Mouse (Mus musculus) erythroblast, adult 5-6 weeks (primary cell): Measurements from ENCODE around the gene Fezf2. TPM values are rescaled to one million over a fixed set of nuclear protein-coding genes. Genes with fewer than 3 reads are reported as not detected.

Source experiments
- ATAC-seq: replicated peaks from 2 replicates; pipeline ENCODE4 v1.8.0; 2016; ENCODE audit warnings: moderate number of reproducible peaks, mild to moderate bottlenecking, moderate TSS enrichment, inconsistent platforms; ENCODE audit not compliant: poor library complexity, low FRiP score, severe bottlenecking
- total RNA-seq, 2 experiments: library from RNA; stranded (forward) in 1 of 2; stranded (reverse) in 1 of 2; fragments of 150-400 nt in 1 of 2; fragments of 200-764, 138-1000 nt in 1 of 2; gene quantifications; 2 replicates each; pipeline versions ENCODE4 v1.2.3 to v1.2.4; 2015 to 2017; ENCODE audit warnings: low replicate concordance in 2 of 2

Gene Fezf2
- total RNA-seq (2015; ENCODE audit: low replicate concordance) (not detected in 2 replicates), total RNA-seq (2017; ENCODE audit: low replicate concordance) (not detected in 2 replicates)

- no peak for ATAC-seq
These were observed at the start of gene Fezf2 for GRCm38 (mm10) chr14:12348089-12348488. Gene Fezf2 (minus strand): TSS chr14:12348189.

- ATAC-seq = no peak
These were observed 49.6 kb upstream of the Fezf2 start for GRCm38 (mm10) chr14:12397561-12397960.

GRCm38 (mm10) chr14:12394318-12394717, 46.3 kb upstream of the Fezf2 start:
- no peak for ATAC-seq

- no peak for ATAC-seq
These were observed 45.4 kb upstream of the Fezf2 start for GRCm38 (mm10) chr14:12393271-12393861.

- ATAC-seq = no peak
These were observed 43.2 kb upstream of the Fezf2 start for GRCm38 (mm10) chr14:12391167-12391566.

- ATAC-seq = no peak
These were observed 40.9 kb upstream of the Fezf2 start for GRCm38 (mm10) chr14:12388806-12389436.

- no peak for ATAC-seq
These were observed 40.3 kb upstream of the Fezf2 start for GRCm38 (mm10) chr14:12388192-12388795.

GRCm38 (mm10) chr14:12387176-12387575, 39.2 kb upstream of the Fezf2 start:
- ATAC-seq = no peak

- no peak for ATAC-seq
These were observed 29.9 kb upstream of the Fezf2 start for GRCm38 (mm10) chr14:12377883-12378282.

GRCm38 (mm10) chr14:12377289-12377688, 29.3 kb upstream of the Fezf2 start:
- ATAC-seq = no peak

- no peak for ATAC-seq
These were observed 27.5 kb upstream of the Fezf2 start for GRCm38 (mm10) chr14:12375451-12375850.

- no peak for ATAC-seq
These were observed 2.4 kb upstream of the Fezf2 start for GRCm38 (mm10) chr14:12350271-12350916.

GRCm38 (mm10) chr14:12349334-12350090, 1.5 kb upstream of the Fezf2 start:
- no peak for ATAC-seq

- ATAC-seq = no peak
These were observed 956 bp downstream of the Fezf2 start for GRCm38 (mm10) chr14:12346865-12347600.

GRCm38 (mm10) chr14:12346011-12346864, 1.8 kb downstream of the Fezf2 start:
- no peak for ATAC-seq

GRCm38 (mm10) chr14:12345241-12345921, 2.6 kb downstream of the Fezf2 start:
- ATAC-seq = no peak

- no peak for ATAC-seq
These were observed 3.2 kb downstream of the Fezf2 start for GRCm38 (mm10) chr14:12344746-12345240.
